Mouse (Mus musculus) heart, adult 9 months (tissue): Measurements from ENCODE around the gene C2cd4b.

Experiments used
- DNase-seq, 2 experiments: peaks; one replicate each; pipeline ENCODE4 v3.0.0; 2022; ENCODE audit warnings: low spot score in 2 of 2

The C2cd4b gene

GRCm38 (mm10) chr9:67759163-67759955 is at the start of gene C2cd4b:
Gene C2cd4b, plus strand, starts transcription at chr9:67759437.
- DNase-seq, result peak; percentile 24 to 58

GRCm38 (mm10) chr9:67711051-67711877 is 48.0 kb upstream of the C2cd4b start:
- DNase-seq, result peak in 1 of 2 experiments; percentile 39

- DNase-seq, result no peak
These were observed 47.1 kb upstream of the C2cd4b start for GRCm38 (mm10) chr9:67712146-67712545.

- DNase-seq, result no peak
These were observed 42.2 kb upstream of the C2cd4b start for GRCm38 (mm10) chr9:67717081-67717480.

GRCm38 (mm10) chr9:67718596-67718995 is 40.6 kb upstream of the C2cd4b start:
- DNase-seq, result no peak

GRCm38 (mm10) chr9:67720150-67720549 is 39.1 kb upstream of the C2cd4b start:
- no peak for DNase-seq

- peak; percentile 15 to 22 for DNase-seq
These were observed 36.9 kb upstream of the C2cd4b start for GRCm38 (mm10) chr9:67722378-67722777.

- no peak for DNase-seq
These were observed 34.0 kb upstream of the C2cd4b start for GRCm38 (mm10) chr9:67725196-67725595.

GRCm38 (mm10) chr9:67733716-67734115 is 25.5 kb upstream of the C2cd4b start:
- DNase-seq, result no peak

- peak; percentile 6 to 15 for DNase-seq
These were observed 23.8 kb upstream of the C2cd4b start for GRCm38 (mm10) chr9:67735426-67735825.

- DNase-seq, result no peak
These were observed 18.0 kb upstream of the C2cd4b start for GRCm38 (mm10) chr9:67741256-67741655.

- no peak for DNase-seq
These were observed 5.6 kb upstream of the C2cd4b start for GRCm38 (mm10) chr9:67753411-67754182.

- DNase-seq, result no peak
These were observed 4.5 kb upstream of the C2cd4b start for GRCm38 (mm10) chr9:67754713-67755112.

- DNase-seq, result peak; percentile 36 to 52
These were observed 551 bp upstream of the C2cd4b start for GRCm38 (mm10) chr9:67758686-67759085.

GRCm38 (mm10) chr9:67759956-67760764 is 923 bp downstream of the C2cd4b start:
- peak; percentile 15 to 40 for DNase-seq

GRCm38 (mm10) chr9:67760991-67761390 is 1.8 kb downstream of the C2cd4b start:
- no peak for DNase-seq

- DNase-seq, result no peak
These were observed 4.1 kb downstream of the C2cd4b start for GRCm38 (mm10) chr9:67763326-67763725.

- peak in 1 of 2 experiments; percentile 15 for DNase-seq
These were observed 7.2 kb downstream of the C2cd4b start for GRCm38 (mm10) chr9:67766405-67766804.

- DNase-seq, result peak; percentile 11 to 15
These were observed 7.7 kb downstream of the C2cd4b start for GRCm38 (mm10) chr9:67766948-67767347.

- DNase-seq, result no peak
These were observed 9.6 kb downstream of the C2cd4b start for GRCm38 (mm10) chr9:67768843-67769242.

- no peak for DNase-seq
These were observed 10.2 kb downstream of the C2cd4b start for GRCm38 (mm10) chr9:67769401-67769800.
